Mouse (Mus musculus) gastrocnemius, adult 2 months (tissue): ENCODE data around the gene Hivep2. TPM values are rescaled to one million over a fixed set of nuclear protein-coding genes. Genes with fewer than 3 reads are reported as not detected.
A peak's percentile ranks its signal among the peaks of the same experiment; 100 is the strongest.

Experiments
- DNase-seq: peaks from one replicate; pipeline ENCODE4 v3.0.0; 2022
- H3K27ac ChIP-seq: fragments of 200-600 bp; 2 replicates; pipeline ENCODE4 v1.8.1; 2022; ENCODE audit warnings: mild to moderate bottlenecking
- H3K4me3 ChIP-seq: fragments of 200-600 bp; 2 replicates; pipeline ENCODE4 v1.8.1; 2022; ENCODE audit warnings: mild to moderate bottlenecking, moderate library complexity
- CTCF ChIP-seq: fragments of 200-600 bp; IDR thresholded peaks from 2 replicates; pipeline ENCODE4 v1.8.1; 2022; ENCODE audit warnings: antibody characterized with exemption, mild to moderate bottlenecking, moderate library complexity
- intact Hi-C: fragments of 180-260 bp; cut with DNase I; formaldehyde crosslinking; loops from one replicate; pipeline ENCODE4 v1.15.1; 2025
- total RNA-seq, 2 experiments: library from RNA; stranded (reverse); gene quantifications; 2 replicates each; pipeline ENCODE4 v1.2.3; 2021

Gene Hivep2
- total RNA-seq, 2 experiments from 2014 or later: 40.5 to 42.0 TPM

DNA sequence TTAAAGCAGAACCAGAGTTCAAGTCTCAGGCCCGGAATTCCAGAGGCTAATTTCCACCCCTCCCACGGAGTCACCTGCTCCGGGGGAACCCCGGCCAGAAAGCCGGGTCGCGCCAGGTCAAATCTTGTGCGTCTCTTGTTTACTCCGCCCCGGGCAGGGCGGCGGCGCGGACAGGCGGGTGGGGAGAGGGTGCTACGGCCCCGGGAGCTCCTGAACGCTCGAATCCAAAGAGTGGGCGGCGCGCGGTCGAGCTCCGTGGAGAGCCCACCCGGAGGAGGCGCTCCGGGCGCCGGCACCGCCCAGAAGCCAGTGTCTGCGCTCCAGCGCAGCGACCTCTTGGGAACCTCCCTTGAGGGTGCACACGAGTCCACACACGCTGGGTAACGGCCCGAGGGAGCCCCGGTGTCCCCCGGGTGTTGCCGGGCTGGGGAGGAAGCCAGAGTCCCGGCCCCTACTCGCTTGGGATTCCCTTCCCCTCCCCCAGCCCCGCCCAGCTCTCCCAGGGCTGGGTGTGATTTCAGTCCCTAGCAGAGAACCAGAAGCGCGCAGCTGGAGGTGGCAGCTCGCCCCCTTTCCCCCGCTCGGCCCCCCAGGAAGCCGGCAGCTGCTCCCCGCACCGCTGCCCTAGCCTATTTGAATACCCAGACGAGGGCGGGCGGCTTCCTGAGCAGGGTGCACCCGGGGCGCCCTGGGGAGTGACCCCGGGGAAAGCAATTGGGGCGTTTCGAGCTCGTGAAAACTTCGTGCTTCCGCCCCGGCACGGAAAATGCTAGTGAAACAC is 1.2 kb upstream of the Hivep2 start:
- peak overlapping the region; percentile 99 for H3K27ac ChIP-seq
- peak; percentile 29; the same call in 1 of the 2 replicates for TF ChIP-seq CTCF
- H3K4me3 ChIP-seq: peak overlapping the region; percentile 95
- peak; percentile 98 for DNase-seq
- intact Hi-C loops: loop anchor here (5.0 kb wide), 3 partner anchors 97 to 233 kb away; partner anchors contain the start of gene Aig1

DNA sequence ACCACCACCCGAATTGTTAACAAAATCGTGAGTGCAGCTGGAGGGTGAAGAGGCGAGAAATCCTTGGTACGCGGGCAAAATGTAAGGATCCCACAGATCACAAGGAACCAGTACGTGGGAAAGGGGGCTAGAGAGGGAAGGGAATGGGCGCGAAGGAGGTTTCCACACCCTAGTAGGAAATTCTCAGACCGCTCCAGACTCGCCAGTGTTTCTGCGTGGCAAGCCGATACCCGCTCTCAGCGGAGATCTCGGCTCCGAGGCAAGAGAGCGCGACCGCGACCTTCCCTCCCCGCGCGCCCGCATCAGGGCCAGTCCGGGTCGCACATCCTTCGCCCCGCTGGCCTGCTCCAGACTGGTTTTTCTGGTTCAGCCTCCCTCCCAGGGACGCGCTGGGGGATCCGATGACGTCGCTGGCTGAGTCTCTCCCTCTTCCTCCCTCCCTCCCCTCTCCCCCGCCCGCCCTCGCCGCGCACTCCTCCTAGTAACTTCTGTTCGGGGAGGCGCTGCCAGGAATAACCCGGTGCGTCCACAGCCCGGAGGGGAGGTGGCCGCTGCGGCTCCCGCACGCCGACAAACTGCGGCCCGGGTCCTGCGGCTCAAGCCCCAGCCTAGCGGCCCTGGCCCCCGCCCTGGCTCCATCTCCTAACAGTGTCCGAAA is 430 bp upstream of the Hivep2 start:
- no peak for TF ChIP-seq CTCF
- intact Hi-C loops: loop anchor here (5.0 kb wide), 3 partner anchors 98 to 232 kb away; partner anchors contain the start of gene Aig1
- peak overlapping the region; percentile 99 for H3K27ac ChIP-seq
- H3K4me3 ChIP-seq: peak overlapping the region; percentile 95
- DNase-seq: peak; percentile 97

GRCm38 (mm10) chr10:13966830-13967450 is 1.1 kb downstream of the Hivep2 start:
- peak; percentile 87 for DNase-seq
- H3K27ac ChIP-seq: peak overlapping the region; percentile 99
- TF ChIP-seq CTCF: peak; percentile 22; the same call in 1 of the 2 replicates
- intact Hi-C loops: loop anchor here (5.0 kb wide), 3 partner anchors 100 to 230 kb away; partner anchors contain the start of gene Aig1
- H3K4me3 ChIP-seq: peak overlapping the region; percentile 95

DNA sequence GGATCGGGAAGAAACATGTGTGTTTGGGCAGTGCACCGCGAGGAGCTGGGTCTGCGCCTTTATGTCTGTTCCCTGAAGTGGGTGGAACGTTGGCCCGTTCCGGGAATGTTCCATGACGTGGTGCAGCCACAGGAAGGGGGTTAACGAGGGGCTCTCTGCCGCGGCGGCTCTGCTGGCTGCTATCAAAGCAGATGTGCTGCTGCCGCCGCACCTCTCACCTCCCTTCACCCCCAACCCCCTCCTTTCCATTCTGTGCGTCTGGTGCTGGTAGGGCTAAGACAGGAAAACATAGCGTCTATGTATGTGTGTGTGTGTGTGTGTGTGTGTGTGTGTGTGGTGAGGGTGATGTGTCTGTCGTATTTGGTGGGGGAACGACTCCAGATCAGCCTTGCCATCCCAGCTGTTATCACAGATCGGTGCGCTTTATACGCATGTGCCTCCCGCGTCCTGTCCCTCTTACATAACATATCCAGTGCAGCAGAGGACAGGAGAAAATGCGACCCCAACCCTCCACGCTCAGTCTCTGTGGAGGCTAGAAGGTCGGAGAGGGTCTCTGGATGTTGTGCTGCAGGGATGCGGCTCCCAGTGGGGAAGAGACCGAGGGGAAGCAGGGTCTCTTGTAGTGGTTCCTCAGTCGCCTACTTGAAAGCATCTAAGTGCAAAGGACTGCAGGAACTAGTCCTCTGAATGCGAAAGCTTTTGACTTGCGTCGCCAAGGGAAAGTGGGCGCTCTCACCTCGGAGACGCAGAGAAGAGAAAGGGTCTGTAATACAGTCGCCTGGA is 1.8 kb downstream of the Hivep2 start:
- TF ChIP-seq CTCF: no peak
- intact Hi-C loops: loop anchor here (2.0 to 5.0 kb wide), 4 partner anchors 43 to 230 kb away; partner anchors contain the start of gene Aig1
- peak; percentile 90 for DNase-seq
- H3K4me3 ChIP-seq: peak overlapping the region; percentile 95
- peak overlapping the region; percentile 99 for H3K27ac ChIP-seq

DNA sequence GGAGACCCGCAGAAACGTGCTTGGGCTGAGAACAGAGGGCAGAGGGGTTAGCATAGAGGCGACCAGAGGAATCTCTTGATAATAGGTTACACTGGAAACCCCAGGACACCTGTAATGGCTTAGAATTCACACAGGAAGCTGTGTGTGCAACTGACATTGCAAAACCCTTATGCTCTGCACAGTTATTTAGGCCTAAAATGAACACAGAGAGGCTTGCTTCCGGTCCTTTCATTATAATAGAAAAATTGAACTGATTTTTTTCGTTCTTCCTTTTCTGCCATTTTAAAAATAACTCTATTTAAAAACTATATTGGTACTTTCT is 2.3 kb downstream of the Hivep2 start:
- Histone ChIP-seq H3K27ac (peak overlapping the region; percentile 99), H3K4me3 (peak overlapping the region; percentile 95)
- DNase-seq: no peak
- no peak for TF ChIP-seq CTCF
- intact Hi-C loops: loop anchor here (2.0 to 5.0 kb wide), 4 partner anchors 43 to 229 kb away; partner anchors contain the start of gene Aig1

DNA sequence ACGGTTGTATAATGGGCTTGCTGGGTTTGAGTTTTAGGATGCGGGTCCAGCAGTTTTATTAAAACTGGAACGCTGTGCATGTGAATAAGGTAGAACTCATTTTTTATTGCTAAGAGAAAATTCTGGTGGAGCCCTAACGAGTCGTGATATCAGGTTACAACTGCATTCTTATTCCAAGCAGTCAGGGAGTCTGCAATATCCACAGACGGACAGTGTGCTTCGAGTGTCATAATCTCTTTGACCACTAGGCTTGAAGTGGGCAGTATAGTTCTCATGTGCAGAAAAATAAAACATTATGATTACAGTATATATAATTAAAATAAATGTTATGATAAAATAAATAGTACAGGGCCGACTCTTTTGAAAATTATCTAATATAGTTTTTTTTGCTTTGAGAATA is 3.1 kb downstream of the Hivep2 start:
- Histone ChIP-seq H3K27ac (peak overlapping the region; percentile 99), H3K4me3 (peak overlapping the region; percentile 3)
- intact Hi-C loops: loop anchor here (2.0 to 5.0 kb wide), 4 partner anchors 42 to 228 kb away; partner anchors contain the start of gene Aig1
- peak; percentile 73 for TF ChIP-seq CTCF
- no peak for DNase-seq

DNA sequence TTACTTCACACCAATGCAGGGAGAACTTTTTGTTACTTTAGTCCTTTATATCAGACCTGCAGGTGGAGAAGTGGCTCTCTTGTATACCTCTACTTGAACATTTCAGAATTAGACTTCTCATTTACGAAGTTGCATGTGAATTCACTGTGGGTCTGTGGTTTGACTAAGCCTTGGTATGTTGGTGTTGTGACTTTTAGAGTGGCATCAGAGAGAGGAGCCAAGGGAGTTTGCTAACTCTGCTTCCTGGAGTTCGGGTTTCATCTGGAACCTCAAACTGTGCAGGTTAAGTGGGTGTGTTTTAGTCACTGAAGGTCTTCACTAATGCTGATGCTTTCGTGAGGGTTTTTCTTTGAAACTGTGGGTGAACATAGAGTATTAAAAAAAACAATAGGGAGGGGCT is 4.4 kb downstream of the Hivep2 start:
- intact Hi-C loops: loop anchor here (2.0 kb wide), 1 partner anchor 86 kb away; no protein-coding TSS in a partner anchor
- no peak for DNase-seq
- TF ChIP-seq CTCF: no peak
- Histone ChIP-seq H3K27ac (peak overlapping the region; percentile 51), H3K4me3 (peak overlapping the region; percentile 21; the same call in 1 of the 2 replicates)

DNA sequence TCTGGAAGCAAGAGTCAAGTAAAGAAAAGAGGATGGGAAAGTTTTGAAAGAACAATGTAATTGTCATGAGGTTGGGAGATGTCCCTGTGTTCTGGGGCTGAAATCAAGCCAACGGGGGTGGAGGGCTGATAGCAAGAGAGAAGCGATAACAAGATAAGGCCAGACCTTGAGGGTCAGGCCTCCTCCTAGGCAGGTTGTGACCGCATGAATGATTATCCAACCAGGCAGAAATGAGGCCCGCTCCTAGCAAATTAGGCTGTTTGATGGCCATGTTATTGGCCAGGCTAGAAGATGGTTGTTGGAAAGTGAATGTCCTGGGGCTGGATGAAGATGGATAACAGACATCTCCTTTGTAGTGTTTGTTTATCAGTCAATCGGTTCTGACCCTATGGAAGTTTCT is 5.4 kb downstream of the Hivep2 start:
- TF ChIP-seq CTCF: no peak
- H3K27ac ChIP-seq: 0 out of 2 replicates have a peak overlapping the region, but pooled peaks have one; percentile 16
- no peak for DNase-seq
- intact Hi-C loops: loop anchor here (2.0 kb wide), 1 partner anchor 86 kb away; no protein-coding TSS in a partner anchor
- H3K4me3 ChIP-seq: no peak overlapping the region

GRCm38 (mm10) chr10:13973563-13974179 is 7.8 kb downstream of the Hivep2 start:
- H3K27ac ChIP-seq: peak overlapping the region; percentile 83
- intact Hi-C loops: no loop called here
- H3K4me3 ChIP-seq: peak overlapping the region; percentile 47
- TF ChIP-seq CTCF: no peak
- DNase-seq: no peak

DNA sequence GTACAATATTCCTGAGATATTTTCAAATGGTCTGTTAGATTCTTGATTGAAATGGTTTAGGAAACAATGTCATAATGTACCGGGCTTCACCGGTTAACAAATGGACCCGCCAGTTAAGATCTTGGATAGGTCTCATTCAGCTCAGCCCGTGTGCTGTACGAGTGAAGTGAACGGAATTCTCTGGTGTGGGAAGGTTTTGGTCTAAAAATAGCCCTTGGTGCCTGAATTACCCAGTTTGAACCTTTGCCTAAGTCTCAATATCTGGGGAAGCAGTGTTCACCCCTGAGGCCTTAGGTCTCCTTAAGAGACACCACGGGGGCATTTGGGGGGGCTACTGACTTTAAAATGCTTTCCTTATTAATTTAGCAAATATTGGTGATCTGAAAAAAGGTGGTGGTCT is 8.6 kb downstream of the Hivep2 start:
- intact Hi-C loops: no loop called here

DNA sequence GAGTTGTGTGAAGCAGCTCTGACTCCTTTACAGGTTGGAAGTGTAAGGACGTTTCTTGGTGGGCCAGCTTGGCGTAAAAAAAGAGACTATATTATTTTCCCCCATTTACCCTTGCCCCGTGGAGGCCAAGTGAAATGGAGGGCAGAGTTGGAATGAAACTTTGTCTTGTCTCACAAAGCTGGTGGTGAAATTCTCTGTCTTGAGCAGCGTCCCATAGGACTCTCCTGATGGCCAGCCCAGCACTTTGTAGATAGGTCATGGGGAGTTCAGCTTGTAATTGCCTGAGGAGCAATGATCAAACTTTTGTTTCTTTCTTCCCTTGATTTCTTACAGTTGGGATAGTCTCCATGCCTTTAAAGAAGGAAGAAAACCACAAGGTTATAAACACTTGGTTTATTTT is 10.0 kb downstream of the Hivep2 start:
- intact Hi-C loops: no loop called here
- Histone ChIP-seq H3K27ac (peak overlapping the region; percentile 83), H3K4me3 (peak overlapping the region; percentile 45)
- peak; percentile 44 for DNase-seq
- no peak for TF ChIP-seq CTCF

More for the DNA sequence above, 8.6 kb downstream of the Hivep2 start:
- Histone ChIP-seq H3K4me3 (peak overlapping the region; percentile 47), H3K27ac (peak overlapping the region; percentile 83)
- peak; percentile 26 for DNase-seq
- no peak for TF ChIP-seq CTCF
